Mouse (Mus musculus) c-Kit-positive CD71-positive TER-119-negative erythroid progenitor cells, embryonic 14.5 days (primary cell): Measurements from ENCODE around the gene Znrf3.

Source experiments
- DNase-seq: peaks from one replicate; pipeline ENCODE4 v3.0.0-alpha.2; 2013; ENCODE audit warnings: low read depth

The Znrf3 gene

GRCm38 (mm10) chr11:5437646-5438045 is 7.0 kb downstream of the Znrf3 start:
- DNase-seq = no peak

GRCm38 (mm10) chr11:5436988-5437387 is 7.7 kb downstream of the Znrf3 start:
- no peak for DNase-seq

- no peak for DNase-seq
These were observed 9.2 kb downstream of the Znrf3 start for GRCm38 (mm10) chr11:5435493-5435892.

- no peak for DNase-seq
These were observed 12.3 kb downstream of the Znrf3 start for GRCm38 (mm10) chr11:5432330-5432729.

GRCm38 (mm10) chr11:5430863-5431262 is 13.8 kb downstream of the Znrf3 start:
- no peak for DNase-seq

GRCm38 (mm10) chr11:5429396-5430190 is 15.1 kb downstream of the Znrf3 start:
- no peak for DNase-seq

- DNase-seq = no peak
These were observed 17.4 kb downstream of the Znrf3 start for GRCm38 (mm10) chr11:5427251-5427650.

- DNase-seq = no peak
These were observed 18.3 kb downstream of the Znrf3 start for GRCm38 (mm10) chr11:5426317-5426716.

GRCm38 (mm10) chr11:5425106-5425505 is 19.5 kb downstream of the Znrf3 start:
- DNase-seq = no peak

- DNase-seq = no peak
These were observed 20.5 kb downstream of the Znrf3 start for GRCm38 (mm10) chr11:5424185-5424584.

- DNase-seq = no peak
These were observed 21.6 kb downstream of the Znrf3 start for GRCm38 (mm10) chr11:5423000-5423399.

- no peak for DNase-seq
These were observed 22.4 kb downstream of the Znrf3 start for GRCm38 (mm10) chr11:5422252-5422636.

- DNase-seq = no peak
These were observed 23.0 kb downstream of the Znrf3 start for GRCm38 (mm10) chr11:5421506-5422251.

- DNase-seq = no peak
These were observed 28.9 kb downstream of the Znrf3 start for GRCm38 (mm10) chr11:5415617-5416338.

- no peak for DNase-seq
These were observed 29.6 kb downstream of the Znrf3 start for GRCm38 (mm10) chr11:5414856-5415616.

GRCm38 (mm10) chr11:5412644-5413190 is 31.9 kb downstream of the Znrf3 start:
- DNase-seq = no peak

GRCm38 (mm10) chr11:5411577-5411976 is 33.1 kb downstream of the Znrf3 start:
- no peak for DNase-seq

GRCm38 (mm10) chr11:5404180-5404579 is 40.5 kb downstream of the Znrf3 start:
- no peak for DNase-seq

- no peak for DNase-seq
These were observed 42.4 kb downstream of the Znrf3 start for GRCm38 (mm10) chr11:5402127-5402733.

- no peak for DNase-seq
These were observed 46.2 kb downstream of the Znrf3 start for GRCm38 (mm10) chr11:5398301-5399053.
